Mouse (Mus musculus): ENCODE data around the gene Il10rb.

Il10rb gene

DNA sequence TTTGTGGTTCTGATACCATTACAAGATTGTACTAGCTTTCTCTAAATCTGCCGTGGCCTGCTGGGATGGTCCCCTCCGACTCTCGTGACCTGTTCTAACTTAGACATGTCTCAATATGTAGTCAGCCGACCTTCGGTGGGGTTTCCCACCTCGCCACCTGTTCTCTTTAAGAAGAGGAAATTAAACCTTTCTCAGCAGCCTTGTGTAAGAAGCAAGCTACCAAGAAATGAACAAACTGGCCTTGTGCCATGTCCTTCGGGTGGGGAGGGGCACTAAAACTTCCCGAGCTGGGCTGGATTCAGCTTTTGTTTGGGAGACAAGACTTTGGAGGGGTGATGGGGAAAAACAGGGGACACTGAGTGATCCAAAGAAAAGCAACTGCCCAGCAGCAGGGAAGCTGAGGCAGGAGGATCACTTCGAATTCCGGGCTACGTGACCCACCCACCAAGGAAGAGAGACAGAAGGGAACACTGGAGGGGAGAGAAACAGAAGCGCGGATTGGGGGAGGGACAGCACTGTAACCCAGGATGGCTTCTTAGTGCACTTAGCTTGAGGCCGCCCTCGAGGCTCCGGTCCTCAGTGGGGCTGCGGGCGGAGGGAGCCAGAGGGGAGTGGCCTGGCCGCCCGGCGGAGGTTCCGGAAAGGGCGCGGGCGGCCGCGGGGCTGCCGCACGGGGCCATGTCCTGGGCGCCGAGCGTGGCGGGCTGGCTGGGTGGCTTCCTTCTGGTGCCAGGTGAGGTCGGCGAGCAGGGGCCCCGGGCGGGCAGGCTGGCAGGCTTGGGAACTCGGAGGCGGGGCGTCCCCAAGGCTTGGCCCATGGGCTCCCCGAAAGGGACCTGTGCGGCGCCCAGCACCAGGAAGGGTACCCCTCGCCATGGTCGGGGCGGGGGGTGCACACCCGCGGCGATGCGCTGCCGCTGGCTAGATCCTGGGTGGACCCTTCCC lies at the start of gene Il10rb:
Gene Il10rb (plus strand): TSS at position 525 of the 945 bp plus-strand sequence.
- in situ Hi-C loops (cut with MboI, MseI), result loop anchor here (5.0 kb wide), 1 partner anchor 51 kb away; no protein-coding TSS in a partner anchor

DNA sequence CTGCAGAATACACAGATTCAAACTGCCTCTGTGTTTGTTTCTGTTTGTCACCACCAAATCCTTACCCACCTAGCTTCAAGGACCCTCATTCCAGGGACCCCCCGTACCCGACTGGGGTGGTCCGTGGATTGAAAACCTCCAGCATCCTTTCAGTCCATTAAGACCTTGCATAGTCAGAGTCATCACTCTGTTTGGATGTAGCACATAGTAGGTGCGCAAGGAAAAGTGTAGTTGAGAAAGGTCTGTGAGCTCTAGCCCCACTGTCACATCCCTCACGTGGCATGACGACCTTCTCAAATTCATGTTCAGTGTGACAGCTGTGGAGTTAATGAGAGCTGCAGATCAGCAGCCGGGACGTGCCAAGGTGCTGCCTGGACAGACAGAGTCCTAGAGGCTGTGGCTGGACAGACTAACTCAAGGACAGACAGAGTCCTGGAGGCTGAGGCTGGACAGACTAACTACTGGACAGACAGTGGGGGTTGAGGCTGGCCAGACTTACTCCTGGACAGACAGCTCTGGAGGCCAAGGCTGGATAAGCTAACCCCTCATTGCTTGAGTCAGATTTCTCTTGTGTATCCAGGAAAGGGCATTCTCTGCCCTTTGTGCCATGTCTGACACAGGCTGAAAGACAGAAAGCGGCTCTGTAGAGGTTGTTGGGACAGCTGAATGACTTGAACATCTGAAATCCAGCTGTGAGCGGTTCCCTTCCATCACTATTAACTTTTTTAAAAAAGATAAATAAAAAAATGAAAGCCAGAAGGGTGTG lies 49.0 kb upstream of the Il10rb start:
- in situ Hi-C loops (cut with MboI, MseI), result loop anchor here (5.0 to 25.0 kb wide), 2 partner anchors 40 to 130 kb away; partner anchors contain the start of gene Ifnar1

DNA sequence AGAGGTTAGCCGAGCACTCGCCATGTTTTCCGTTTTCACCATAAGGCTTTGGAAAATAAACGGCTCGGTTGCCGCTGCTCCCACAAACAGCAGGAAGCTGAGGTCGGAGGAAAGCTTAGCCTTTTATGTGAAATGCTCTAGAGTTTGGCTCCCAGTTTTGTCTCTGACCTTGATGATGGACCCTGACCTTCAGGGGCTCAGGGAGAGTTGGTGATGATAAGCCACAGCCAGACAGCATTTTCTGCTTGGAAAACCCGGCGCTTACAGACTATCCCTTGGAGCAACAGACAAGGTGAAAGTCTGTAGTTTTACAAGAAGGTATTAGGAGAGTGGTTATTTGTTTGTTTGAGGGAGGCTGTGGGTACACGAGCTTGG lies 48.5 kb upstream of the Il10rb start:
- in situ Hi-C loops (cut with MboI, MseI), result loop anchor here (5.0 to 25.0 kb wide), 2 partner anchors 40 to 130 kb away; partner anchors contain the start of gene Ifnar1

DNA sequence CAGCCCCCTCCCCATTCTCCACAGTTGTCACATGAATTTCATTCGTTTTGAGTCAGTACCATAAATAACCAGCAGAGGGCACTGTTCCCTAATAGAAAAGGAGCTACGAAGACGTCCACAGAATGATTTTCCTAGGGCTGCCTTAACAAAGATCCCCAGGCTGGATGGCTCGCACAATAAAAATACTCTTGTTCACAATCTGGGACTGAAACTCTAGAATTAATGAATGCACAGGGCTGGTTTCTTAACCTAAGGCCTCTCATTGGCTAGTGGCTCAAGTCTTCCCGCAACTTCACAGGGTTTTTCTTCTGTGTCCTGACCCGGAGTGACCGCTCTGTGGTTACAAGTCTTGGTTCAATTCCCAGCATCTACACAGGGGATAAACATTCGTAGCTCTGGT lies 47.4 kb upstream of the Il10rb start:
- in situ Hi-C loops (cut with MboI, MseI), result loop anchor here (5.0 to 25.0 kb wide), 2 partner anchors 39 to 129 kb away; partner anchors contain the start of gene Ifnar1

DNA sequence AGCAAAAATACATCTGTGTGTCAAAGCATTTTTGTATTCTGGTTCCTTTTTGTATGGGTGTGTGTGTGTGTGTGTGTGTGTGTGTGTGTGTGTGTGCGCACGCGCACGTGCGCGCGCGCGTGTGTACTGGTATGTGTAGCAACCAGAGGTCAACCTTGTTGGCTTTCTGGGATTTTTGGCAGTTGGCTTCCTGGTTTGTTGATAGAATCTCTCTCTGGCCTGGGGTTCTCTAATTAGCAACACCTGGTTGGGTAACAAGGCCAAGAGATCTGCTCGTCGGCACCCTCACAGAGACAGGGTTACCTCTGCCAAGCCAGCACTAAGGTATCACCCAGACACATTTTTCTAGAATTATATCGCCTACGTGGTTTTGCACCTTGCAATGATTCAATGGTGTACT lies 46.4 kb upstream of the Il10rb start:
- in situ Hi-C loops (cut with MboI, MseI), result loop anchor here (5.0 to 25.0 kb wide), 2 partner anchors 38 to 128 kb away; partner anchors contain the start of gene Ifnar1

DNA sequence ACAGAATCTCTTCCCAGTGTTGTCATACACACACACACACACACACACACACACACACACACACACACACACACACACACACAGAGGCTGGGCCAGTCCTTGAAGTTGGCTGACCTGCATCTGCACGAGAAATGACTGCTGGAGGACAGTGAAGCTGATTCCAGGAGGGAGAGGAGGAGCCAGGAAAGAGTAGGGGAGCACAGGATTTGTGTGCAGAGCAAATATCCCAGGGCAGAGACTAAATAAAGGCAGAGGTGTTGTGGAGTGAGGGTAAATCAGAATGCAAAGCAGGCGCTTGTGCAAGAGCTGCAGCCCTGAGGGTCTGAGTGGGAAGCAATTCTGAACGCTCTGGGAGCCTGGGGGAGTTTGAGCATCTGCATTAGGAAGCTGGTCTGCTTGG lies 45.8 kb upstream of the Il10rb start:
- in situ Hi-C loops (cut with MboI, MseI), result loop anchor here (10.0 to 25.0 kb wide), 2 partner anchors 127 to 1405 kb away; partner anchors contain the start of gene Ifnar1

DNA sequence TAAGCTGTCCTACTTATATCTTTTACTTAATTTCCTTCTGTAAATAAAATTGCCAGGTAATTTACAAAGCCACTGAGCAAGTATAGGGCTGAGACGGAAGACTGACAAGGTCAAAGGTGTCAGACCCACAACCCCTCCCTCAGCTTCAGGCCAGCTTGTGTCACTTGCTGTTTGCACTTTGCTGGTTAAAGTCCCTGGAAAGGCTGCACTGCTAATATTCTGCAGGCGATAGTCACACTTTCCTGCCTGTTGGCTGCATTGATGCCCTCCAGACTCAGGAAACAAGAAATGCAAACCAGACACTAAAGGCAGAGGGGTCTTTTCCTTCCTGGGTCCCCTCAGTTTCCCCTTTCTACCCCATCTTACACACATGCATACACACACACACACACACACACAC lies 44.0 kb upstream of the Il10rb start:
- in situ Hi-C loops (cut with MboI, MseI), result loop anchor here (10.0 to 25.0 kb wide), 2 partner anchors 125 to 1403 kb away; partner anchors contain the start of gene Ifnar1

DNA sequence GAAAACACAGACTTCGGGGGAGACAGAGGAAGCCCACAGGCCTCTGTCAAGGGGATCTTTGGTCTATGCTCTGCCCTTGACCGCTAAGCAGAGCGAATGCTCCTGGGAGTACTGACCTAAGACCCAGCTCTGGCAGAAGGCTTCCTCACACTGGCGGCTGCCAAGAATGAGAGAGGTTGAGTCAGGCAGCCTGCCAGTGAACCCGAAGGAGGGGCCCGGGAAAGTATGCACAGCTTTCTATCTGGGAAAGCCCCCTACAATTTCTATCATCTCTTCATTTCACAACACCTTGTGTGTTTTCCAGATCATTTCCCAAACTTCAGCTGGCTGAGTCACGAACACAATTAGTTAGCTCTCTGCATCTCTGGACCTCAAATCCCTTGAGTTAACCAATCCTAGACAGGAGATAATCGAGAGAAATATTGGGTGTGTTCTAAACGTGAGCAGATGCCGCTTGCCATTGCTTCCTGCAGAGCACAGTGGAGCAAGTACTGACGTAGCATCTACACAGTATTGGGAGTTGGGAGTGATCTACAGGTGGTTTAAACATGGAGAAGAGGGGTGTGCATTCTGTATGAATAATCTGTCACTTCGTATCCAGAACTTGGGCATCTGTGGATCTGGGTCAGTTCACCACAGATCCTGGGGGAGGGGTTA lies 43.2 kb upstream of the Il10rb start:
- in situ Hi-C loops (cut with MboI, MseI), result loop anchor here (10.0 to 25.0 kb wide), 2 partner anchors 125 to 1402 kb away; partner anchors contain the start of gene Ifnar1

DNA sequence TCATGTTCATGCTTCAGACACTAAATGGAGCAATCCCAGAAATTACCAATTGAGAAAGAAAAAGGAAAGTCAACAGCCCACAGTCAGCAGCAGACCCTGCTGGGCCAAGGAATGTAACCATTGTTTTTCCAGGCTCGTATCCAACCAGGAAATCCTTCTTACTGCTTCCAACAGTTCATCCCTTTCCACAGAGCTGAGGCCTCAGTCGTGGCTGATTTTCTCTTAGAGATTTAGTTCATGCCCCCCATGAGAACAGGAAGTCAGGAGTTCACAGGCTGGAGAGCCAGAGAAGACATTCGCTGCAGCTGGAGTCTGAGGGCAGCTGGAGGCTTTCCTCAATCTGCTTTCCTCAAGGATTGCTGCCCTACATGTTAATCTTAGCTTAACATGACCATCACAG lies 42.5 kb upstream of the Il10rb start:
- in situ Hi-C loops (cut with MboI, MseI), result loop anchor here (10.0 to 25.0 kb wide), 2 partner anchors 124 to 1401 kb away; partner anchors contain the start of gene Ifnar1

DNA sequence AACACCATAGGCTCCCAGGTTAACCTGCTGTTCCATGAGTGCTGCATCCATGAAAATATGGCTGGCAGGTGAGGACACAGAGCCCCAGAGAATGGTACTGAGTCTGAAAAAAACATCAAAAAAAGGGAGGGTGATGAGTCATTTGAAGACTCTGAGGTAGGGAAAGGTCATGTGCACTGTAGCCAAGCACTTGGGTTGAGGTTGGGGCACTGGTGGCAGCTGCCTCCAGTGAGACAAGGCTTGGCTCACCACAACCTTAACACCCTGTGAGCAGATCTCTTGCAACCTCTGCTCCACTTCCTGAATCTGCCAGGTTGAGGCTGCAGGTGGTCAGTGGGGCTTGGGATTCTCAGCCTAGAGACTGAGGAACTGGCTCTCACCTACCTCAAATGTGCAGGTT lies 39.4 kb upstream of the Il10rb start:
- in situ Hi-C loops (cut with MboI, MseI), result loop anchor here (5.0 to 25.0 kb wide), 3 partner anchors 121 to 1398 kb away; partner anchors contain the start of gene Ifnar1

DNA sequence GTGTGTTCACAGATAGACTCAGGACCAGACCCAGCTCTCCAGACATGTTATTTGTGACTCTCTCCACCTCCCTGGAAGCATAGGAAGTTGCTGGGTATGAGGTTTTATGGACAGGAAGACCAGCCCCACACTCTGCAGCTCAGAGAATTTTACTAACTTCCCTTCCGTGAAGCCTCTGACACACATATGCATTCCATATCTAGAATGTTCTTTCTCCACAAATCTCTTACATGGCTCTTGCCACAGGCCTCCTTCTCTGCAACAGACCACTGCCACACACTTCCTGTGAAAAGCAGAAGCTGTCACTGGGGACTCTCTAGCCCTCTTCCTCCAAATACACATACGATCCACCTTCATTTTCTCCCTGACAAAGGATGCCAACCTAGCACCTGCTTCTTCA lies 38.9 kb upstream of the Il10rb start:
- in situ Hi-C loops (cut with MboI, MseI), result loop anchor here (5.0 to 25.0 kb wide), 3 partner anchors 120 to 1398 kb away; partner anchors contain the start of gene Ifnar1

DNA sequence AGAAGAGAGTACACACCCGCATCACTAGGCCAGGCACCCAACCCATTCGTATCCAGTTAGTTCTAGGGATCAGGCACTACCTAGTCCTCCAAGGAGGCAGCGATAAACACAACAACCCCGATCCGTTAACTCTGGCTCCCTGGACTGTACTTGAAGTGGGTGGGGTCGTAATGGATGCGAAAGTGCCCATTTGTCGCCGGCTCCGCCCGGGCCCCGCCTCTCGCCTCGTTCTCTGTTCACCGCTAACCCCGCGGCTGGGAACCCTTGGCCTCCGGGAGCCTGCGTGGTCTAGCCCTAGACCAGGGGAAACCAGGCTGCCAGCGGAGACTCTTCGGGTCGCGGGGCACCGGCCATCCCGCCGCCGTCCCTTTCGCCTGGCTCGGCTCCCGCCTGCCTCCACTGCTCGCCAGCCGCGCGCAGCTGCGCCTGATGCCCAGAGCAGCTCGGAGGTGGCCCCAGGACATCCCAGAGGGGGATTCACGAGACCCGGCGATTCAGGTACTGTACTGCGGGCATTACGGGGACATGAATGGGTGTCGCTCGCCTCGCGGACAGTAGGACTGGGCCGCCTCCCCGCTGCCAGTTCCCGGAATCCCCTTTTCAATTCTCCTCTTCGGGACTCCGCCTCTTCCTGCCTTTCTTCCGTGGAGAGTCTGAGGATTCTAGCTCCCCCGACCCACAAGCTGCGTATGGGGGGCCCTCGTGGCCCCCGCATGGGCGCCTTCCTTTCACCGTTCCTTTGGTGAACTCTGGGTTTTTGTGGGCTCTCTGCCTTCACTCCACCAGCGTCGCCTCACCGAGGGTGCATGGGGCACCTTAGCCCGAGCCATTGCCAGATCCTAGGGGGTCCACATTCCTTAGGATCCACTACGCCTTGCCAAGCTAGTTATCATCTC lies 33.1 kb upstream of the Il10rb start, which contains the start of gene Ifnar2:
Gene Ifnar2 (plus strand): TSS at position 207 of the 896 bp plus-strand sequence.
- in situ Hi-C loops (cut with MboI, MseI), result loop anchor here (25.0 kb wide), 1 partner anchor 114 kb away; the partner anchor contains the start of gene Ifnar1

DNA sequence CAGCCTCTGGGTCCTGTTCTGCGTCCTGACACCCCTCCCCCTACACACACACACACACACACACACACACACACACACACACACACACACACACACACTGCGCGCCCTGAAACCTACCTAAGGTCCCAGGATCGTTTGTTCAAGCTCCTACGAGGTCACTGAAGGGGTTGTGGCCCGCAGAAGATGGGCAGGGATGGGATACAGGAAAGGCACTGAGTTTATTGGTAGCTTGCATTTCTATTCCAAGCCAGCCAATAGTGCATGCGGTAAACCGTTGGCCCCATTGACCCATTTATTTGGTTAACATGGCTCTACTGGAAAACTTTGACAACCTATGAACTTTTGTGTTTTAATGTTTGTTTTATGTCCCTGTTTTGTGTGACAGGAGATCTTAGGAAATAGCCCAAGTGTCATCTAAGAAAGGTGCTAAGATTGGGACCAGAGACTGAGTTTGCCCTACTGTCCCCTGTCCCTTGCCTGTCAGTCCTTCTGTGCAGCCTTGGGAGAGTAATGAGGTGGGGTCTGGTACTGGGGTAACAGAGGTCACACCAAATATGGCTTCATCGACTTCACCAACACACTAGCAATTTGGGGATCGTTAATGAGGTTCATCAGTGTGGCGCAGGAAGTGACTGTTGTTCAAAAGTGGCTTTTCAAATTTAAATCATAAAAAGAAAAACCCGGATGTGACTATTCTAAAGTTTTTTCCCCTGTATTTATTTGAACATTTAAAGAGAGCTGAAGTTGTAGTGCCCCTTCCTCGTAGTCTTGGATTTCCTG lies 32.3 kb upstream of the Il10rb start:
- in situ Hi-C loops (cut with MboI, MseI), result loop anchor here (25.0 kb wide), 1 partner anchor 114 kb away; the partner anchor contains the start of gene Ifnar1

DNA sequence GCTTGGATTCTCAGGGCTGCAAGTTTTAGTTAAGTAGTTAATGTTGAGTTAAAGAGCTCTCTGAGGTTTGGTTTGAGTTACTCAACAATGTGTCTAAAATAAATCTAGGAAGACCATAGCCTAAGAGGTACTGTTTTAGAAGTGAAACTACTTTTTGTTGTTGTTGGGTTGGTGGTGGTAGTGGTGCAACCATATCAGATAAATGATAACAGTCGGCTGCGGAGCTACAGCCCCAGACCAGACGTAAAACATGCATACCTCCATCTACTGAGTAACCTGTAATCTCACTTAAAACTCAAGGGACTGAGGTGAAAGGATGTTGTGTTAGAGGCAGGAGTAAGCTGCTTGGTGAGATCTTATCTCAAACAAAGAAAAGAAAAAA lies 31.7 kb upstream of the Il10rb start:
- in situ Hi-C loops (cut with MboI, MseI), result loop anchor here (25.0 kb wide), 1 partner anchor 113 kb away; the partner anchor contains the start of gene Ifnar1

DNA sequence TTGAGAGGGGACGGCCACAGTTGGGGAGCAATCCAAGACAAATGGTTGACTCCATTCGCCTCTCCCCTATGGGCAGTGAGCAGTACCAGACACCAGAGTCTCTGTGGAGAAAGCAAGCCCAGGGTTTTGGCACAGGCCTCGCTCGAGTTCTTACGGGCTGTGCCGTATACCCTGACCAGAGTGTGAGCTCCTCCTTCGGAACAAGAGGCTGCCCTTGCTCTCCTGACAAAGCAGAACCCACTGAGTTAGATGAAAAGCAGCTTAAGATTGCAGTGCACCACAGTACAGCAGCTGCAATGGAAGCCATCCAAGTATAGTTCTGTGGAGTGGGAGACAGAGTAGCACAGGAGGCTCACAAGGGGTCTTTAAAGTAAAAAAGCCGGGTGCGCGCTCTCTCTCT lies 29.3 kb upstream of the Il10rb start:
- in situ Hi-C loops (cut with MboI, MseI), result no loop called here

DNA sequence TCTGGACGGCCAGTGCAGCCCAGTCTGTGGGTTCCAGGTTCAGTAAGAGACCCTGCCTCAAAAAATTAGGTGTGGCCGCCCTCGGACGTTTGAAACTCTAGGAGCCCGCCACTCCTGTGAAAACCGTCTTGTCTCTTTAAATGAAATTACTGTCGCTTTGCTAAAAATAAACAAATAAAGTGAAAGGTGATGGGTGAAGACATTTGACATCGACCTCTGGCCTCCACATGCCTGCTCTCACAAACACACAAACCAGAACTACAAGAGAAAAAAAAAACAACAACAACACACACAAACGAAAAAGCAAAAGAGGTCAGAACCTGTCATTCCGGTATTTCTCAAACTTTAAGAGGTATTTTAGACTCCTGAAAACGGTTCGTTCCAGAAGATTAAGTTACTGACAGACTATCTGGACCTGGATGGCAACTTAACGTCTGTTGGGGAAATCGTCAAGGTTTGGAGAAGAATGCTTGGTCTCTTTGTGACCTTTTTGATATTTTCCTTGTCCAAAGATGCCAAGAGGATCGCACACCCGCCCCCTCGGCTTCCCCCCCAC lies 27.5 kb upstream of the Il10rb start:
- in situ Hi-C loops (cut with MboI, MseI), result no loop called here

DNA sequence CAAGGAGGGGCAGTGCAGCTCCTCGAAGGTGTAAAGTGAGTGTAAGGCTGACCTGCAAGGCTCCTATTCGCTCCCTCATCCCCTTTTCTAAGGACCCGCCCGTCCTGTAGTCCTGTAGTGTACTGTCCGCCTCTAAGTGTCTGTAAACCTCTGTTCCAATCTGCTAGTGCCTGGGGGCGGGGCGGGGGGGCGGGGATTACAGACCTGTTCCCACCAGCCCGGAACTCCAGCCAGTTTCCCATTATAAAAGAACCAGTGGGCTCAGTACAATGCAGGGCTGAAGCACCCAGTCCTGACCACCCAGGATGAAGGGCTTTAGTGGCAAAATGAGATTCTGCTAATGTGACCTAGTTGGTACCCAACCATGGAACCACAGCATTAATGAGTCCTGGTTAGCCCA lies 27.0 kb upstream of the Il10rb start:
- in situ Hi-C loops (cut with MboI, MseI), result no loop called here

DNA sequence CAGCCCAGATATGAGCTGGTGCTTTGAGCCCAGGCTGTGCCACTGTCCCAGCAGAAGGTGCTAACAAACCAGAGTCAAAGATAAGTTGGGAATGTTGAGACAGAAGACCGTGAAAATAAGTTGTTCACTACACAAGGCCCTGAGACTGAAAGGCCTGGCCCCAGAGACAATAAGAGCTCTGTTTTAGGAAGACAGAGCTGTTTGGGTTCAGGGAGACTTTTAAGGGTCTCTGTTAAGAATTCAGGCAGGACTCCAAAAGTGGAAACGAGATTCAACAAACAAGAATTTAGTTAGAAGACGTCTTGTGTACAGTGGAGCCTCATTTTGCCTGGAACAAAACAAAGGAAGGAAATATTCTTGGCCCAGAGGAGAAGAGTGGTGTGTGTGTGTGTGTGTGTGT lies 26.6 kb upstream of the Il10rb start:
- in situ Hi-C loops (cut with MboI, MseI), result no loop called here

DNA sequence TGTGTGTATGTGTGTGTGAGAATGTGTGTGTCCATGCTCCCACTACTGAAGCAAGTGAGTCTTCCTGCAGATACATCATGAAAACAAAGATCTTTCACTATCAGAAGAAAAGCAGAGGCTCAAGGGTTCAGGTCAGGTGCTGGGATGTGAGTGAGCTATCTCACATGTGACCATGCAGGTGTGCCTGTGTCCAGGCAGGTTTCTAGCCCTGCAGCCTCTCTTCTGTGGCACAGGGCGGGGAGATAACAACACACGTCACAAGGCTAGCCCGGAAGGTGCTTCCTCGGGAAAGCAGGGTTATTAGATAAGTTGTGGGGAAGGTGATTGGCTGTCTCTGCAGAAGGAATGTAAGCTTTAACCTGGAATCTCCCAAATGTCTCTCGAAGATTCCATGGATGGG lies 25.8 kb upstream of the Il10rb start:
- in situ Hi-C loops (cut with MboI, MseI), result no loop called here

Data from T-helper 1 cell (primary cell).